Mouse (Mus musculus) adrenal gland, adult 2 months (tissue): Measurements from ENCODE around the gene Rbp1. TPM values are rescaled to one million over a fixed set of nuclear protein-coding genes. Genes with fewer than 3 reads are reported as not detected.

Experiments
- DNase-seq: peaks from one replicate; pipeline ENCODE4 v3.0.0; 2021
- polyA plus RNA-seq: library from polyadenylated mRNA; depleted of rRNA; stranded (reverse); fragments of >200 nt; gene quantifications from 2 replicates; pipeline ENCODE4 v1.2.3, GENCODE M21; 2012
- total RNA-seq, 2 experiments: library from RNA; stranded (reverse); gene quantifications; 2 replicates each; pipeline ENCODE4 v1.2.3; 2021

Gene Rbp1
- total and polyA plus RNA-seq, 3 experiments = 3.3 to 7.8 (median 5.7) TPM

- DNase-seq = peak; percentile 33
These were observed 2.0 kb downstream of the Rbp1 start for GRCm38 (mm10) chr9:98424725-98425210.

- DNase-seq = no peak
These were observed 2.7 kb downstream of the Rbp1 start for GRCm38 (mm10) chr9:98425351-98425880.

DNA sequence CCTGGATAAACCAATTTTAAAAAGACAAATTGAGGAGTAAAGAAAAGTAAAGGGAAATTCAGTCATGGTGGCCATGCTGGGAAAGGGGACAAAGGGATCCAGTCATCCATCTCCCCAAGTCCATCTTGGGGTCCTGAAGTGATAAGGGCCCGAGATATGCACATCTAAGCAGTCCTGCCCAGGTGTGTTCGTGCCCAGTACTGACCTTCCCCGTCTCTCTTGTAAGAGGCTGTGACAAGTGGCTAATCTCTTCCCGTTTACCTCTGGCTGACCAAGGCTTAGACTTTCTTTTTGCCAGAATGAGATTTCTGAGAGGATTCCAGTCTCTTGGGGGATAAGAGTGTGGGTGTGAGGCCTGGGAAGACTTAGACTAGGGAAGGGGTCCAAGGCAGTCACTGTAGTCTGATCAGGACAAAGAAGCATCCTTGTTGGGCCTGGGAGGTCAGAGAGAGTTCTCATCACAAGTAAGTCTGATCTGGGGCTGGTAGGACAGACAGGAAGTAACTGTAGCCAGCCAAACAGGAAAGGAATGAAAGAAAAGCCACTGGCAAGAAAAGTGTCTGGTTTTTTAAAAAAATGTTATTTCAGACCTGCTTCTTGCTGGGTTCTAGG, 5.3 kb downstream of the Rbp1 start:
- DNase-seq = no peak

GRCm38 (mm10) chr9:98428783-98429182, 6.0 kb downstream of the Rbp1 start:
- peak; percentile 16 for DNase-seq

DNA sequence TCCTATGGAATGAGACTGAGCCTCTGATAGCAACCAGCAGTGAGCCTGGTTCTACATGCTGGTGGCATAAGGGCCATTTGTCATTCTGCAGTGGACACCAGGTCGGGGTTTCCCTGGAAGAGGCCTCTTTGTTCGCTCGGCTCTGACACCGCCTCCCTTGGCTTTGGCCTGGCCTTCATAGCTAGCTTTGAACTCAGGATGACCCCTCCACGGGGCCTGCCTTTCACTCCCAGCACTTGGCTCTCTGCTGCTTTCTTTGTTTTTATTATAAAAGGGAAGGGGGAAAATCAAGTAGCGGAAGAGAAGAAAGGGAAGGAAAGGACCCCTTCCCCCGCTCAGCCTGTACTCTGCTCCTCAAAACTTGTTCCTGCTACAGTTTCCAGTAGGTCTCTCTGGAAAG, 7.0 kb downstream of the Rbp1 start:
- peak; percentile 27 for DNase-seq

DNA sequence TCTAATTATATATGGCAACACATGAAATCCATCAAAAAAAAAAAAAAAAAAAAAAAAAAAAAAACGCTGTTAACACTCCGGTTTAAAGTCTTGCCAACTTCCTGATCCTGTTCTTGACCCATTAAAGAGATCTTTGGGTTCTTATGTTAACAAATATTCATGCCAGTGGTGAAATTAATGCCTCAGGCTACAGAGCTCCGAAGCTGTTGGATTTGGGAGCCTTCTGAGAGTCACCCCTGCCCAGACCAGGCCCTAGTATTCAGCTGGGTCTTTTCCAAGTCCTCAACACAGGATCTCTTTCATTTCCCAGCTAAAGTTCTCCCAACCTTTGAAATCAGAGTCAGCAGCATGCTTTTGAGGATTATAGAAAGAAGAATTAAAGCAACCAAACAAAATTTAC, 7.8 kb downstream of the Rbp1 start:
- no peak for DNase-seq

GRCm38 (mm10) chr9:98433021-98433420, 10.3 kb downstream of the Rbp1 start:
- no peak for DNase-seq

- no peak for DNase-seq
These were observed 11.3 kb downstream of the Rbp1 start for GRCm38 (mm10) chr9:98433956-98434588.

GRCm38 (mm10) chr9:98437819-98438218, 15.1 kb downstream of the Rbp1 start:
- no peak for DNase-seq

DNA sequence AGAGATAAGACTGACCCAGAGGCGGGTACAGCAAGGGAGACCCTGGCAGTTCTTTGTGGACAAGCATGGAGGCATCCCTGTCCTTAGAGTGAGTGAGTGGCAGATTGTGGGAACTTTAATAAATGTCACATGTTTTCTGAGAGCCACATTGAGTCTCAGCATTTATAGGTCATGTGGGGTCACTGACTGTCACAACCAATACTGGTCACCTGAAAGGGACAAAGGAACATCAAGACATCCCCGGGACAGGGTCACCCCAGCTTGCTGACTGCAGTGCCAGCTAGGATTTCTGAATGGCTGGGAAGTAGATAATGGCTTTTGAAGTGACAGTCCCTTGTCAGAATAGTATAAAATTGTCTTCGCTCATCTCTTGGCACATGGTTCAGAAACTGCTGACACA, 16.3 kb downstream of the Rbp1 start:
- no peak for DNase-seq

DNA sequence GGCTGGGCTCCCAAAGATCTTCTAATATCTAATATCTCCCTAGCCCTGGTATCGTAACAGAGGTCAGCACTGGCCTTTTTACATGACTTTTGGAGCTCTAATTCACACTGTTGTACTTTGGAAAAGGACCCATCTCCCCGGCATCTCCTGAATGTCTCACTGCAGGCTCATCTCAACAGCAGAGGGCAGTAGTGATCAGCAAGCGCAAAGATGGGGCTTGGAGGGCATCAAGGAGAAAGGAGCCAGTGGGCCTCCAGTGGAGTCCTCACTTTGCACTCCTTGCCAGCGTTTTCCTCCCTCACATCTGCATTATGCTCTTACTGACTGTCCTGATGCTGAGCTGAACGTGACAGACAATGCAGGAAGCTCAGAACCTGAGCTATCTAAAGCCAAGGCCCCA, 19.9 kb downstream of the Rbp1 start:
- DNase-seq = no peak

- DNase-seq = no peak
These were observed 22.8 kb downstream of the Rbp1 start for GRCm38 (mm10) chr9:98445359-98446149.

GRCm38 (mm10) chr9:98450976-98451375, 28.2 kb downstream of the Rbp1 start:
- DNase-seq = no peak

GRCm38 (mm10) chr9:98466709-98467108, 43.9 kb downstream of the Rbp1 start:
- no peak for DNase-seq

DNA sequence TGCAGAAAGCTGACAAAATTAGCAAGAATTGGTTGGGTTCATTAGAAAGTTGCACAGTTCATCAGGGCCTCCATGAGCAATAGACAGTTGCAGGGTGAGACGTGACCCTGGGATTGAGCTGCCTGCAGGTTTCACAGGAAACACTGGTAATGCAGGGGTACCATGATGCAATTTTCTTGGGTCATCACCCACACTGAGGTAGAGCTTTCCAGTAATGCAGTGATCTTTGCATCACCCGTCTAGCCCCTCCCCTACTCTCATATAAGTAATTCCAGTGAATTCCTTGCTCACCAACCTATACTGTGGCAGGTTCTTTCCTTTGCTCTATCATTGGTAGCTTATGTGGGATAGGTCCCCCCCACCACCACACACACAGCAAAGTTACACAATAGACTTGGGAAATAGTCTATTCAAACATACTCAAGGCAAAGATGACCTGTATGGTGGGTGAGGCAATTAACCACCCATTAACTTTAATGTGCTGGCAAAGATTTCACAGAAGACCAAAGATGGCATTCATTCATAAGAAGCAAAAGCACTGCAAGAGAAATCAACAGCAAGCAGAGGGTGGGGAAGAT, 57.5 kb downstream of the Rbp1 start:
- no peak for DNase-seq

- no peak for DNase-seq
These were observed 59.5 kb downstream of the Rbp1 start for GRCm38 (mm10) chr9:98482256-98482655.

DNA sequence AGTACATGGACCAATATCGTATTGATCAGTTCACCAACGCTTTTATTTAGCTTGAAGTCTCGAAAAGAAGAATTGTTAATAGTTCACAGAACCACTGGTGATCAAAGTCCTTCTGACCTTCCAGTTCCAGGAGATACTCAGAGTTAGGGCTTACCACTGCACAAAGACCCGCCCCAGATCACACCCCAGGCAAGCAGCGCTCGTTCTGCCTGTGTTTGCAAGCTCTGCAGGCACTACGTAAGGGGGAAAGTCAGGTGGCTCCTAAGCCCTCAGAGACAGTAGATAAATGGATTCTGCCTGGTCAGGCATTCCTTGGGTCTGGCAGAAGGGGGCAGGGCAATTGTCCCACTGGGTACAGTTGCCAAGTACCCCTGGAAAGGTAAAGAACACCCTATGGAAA, 62.3 kb downstream of the Rbp1 start:
- DNase-seq = no peak

- DNase-seq = no peak
These were observed 63.1 kb downstream of the Rbp1 start, which contains the start of gene Rbp2 for GRCm38 (mm10) chr9:98485815-98486214. TSS of gene Rbp2 (plus strand) at chr9:98486115.

DNA sequence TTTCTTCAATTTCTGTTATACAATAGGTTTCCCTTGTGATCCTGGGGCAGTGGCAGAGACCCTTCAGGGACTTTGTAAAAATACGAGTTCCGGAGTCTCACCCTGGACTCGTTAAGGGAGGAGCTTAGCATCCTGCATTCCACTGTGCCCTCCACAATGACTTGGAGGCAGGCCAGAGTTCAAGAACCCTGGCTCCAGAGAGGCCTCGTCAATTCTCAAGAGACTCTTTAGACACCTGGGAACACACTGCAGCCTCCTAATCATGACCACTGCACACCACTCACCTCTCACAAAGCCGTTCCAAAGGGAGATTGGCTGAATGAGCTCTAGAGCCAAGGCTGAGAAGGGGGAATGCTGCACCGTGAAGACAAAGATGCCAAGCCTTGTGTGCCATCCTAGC, 64.5 kb downstream of the Rbp1 start:
- DNase-seq = no peak

DNA sequence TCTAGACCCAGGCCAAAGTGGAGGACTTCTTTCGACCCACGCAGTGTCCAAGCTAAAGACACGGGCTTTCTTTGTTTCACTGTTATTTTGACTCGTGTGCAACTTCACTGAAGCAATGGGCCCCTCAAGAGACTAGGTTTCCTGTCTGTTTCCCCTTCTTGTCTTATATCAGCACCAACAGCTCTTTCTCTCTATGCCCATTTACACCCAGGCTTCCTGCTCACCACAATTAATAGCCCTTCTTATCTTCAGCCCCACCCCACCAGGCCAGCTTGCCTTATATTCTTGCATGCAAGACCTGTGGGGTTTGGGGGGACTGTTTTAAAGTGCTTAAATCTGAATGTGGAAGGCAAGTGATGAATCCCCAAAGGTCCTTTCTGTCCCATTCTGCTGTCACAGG, 66.8 kb downstream of the Rbp1 start:
- DNase-seq = no peak

DNA sequence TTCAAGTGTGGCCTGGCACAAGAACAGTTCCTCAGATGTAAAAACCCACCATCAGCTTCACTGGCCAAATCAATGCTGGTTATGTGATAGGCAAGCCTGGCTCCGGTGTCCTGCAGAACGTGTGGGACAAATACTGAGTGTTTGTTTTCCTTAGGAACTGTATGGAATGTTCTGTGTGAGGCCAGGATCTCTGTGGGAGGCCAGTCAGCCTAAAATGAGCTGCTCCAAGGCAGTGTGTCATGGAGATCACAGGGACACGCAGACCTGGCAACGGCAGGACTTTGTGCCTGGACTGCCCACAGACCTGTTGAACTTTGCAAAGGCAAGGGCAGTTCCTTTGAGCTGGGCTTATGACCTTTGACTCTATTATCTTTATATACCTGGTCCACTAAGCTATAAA, 67.4 kb downstream of the Rbp1 start:
- no peak for DNase-seq

DNA sequence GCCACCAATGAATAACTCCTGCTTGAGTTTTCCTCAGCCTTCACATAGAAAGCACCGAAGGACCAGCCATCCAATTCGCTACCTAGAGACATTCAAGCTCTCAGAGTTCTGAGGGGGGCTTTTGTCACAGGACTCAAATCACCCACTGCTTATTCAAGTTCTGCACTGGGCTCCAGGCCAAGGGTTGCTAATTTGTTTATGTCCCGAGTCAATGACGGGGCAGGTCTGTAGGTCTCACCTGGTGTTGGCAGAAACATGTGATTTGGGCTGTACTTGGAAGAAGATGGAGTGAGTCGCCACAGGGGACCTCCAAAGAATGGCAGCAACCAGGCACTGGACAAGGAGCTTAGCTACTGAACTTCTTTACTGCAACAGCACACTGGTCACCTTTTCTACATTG, 68.3 kb downstream of the Rbp1 start:
- DNase-seq = no peak

DNA sequence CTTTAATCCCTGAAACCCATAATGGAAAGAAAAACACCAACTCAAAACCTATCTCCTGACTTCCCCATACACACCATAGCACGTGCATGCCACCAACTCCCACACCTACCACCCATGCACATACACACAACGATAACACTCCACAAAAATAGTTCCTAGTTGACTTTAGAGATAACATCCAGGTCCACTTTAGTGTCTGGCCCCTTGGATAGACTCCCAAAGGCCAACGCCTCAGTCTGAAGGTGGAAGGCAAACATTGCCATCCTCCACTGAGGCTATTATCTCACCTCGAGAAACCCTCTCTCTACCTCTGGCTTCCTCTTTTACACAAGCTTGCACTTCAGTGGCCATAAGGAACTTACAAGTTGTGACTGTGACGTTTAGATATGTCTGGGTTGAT, 69.5 kb downstream of the Rbp1 start:
- no peak for DNase-seq
